Mouse (Mus musculus): ENCODE measurements around the gene Rasgef1c. TPM values are rescaled to one million over a fixed set of nuclear protein-coding genes. Genes with fewer than 3 reads are reported as not detected.
A peak's percentile ranks its signal among the peaks of the same experiment; 100 is the strongest.

Gene Rasgef1c
- polyA plus RNA-seq, 1 experiment from 2014 or later, result 0.46 TPM

DNA sequence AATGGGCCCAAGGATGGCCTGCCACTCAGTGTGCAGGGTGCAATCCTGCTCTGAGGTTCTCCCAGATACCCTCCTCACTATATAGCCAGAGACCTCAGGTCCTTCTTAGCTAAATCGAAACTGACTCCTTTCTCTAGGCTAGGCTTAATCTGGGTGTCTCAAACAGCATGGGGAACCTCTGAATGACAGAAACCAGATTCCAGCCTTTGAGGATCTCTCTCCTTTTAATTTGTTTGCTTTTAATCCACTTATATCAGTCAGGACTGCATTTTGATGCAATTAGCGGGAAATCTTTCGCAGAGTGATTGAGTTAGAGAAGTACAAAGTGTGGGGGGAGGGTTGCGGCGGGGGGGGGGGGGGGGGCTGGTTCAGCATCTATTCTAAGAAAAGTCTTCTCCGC is 111.4 kb downstream of the Rasgef1c start:
- 65% methylated on average over 6 of the region's 6 CpGs for WGBS
- H3K9me3 ChIP-seq (ENCODE audit: control insufficient read depth, low read length), result no peaks in the 10 kb centered on the region
- H3K27ac ChIP-seq (ENCODE audit: low read depth), result no peak overlapping the region
- ATAC-seq (replicated peaks; ENCODE audit: low FRiP score, low TSS enrichment, low read depth) (no peak), DNase-seq (ENCODE audit: low spot score) (no peak)
- H3K4me2 ChIP-seq (ENCODE audit: low read length), result no peak overlapping the region
- no peaks in the 10 kb centered on the region for H3K36me3 ChIP-seq (ENCODE audit: control insufficient read depth, insufficient read depth, low read length)
- H3K4me3 ChIP-seq (ENCODE audit: low read depth, low read length), result no peak overlapping the region
- no peaks in the 10 kb centered on the region for H3K27me3 ChIP-seq (replicated peaks; ENCODE audit: control insufficient read depth, insufficient read depth, low read length)
- H3K9ac ChIP-seq (ENCODE audit: low read length), result no peak overlapping the region
- no peaks in the 10 kb centered on the region for H3K4me1 ChIP-seq (replicated peaks; ENCODE audit: control insufficient read depth, insufficient read depth, low read length)

DNA sequence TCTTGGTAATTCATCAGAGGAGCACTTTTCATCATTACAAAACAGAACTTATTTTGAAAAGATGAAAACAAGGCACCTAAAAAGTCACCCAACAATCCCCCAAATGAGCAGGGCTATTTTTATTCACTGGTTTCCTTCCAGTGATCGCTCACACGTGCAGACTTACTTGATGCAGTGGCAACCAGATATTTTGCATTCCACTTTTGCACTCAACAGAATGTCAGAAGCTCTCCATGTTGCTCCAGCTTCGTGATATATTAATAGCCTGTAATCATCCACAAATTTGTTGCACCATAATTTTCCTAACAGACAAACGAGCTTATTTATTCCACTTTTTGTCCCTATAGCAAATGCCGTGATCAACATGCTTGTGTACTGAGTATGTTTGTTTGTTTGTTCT is 114.9 kb downstream of the Rasgef1c start:
- Histone ChIP-seq H3K4me1 (replicated peaks; ENCODE audit: control insufficient read depth, insufficient read depth, low read length) (no peaks in the 10 kb centered on the region), H3K9ac (ENCODE audit: low read length) (no peak overlapping the region), H3K9me3 (ENCODE audit: control insufficient read depth, low read length) (no peaks in the 10 kb centered on the region), H3K4me3 (ENCODE audit: low read depth, low read length) (no peak overlapping the region), H3K4me2 (ENCODE audit: low read length) (no peak overlapping the region), H3K27ac (ENCODE audit: low read depth) (no peak overlapping the region), H3K27me3 (replicated peaks; ENCODE audit: control insufficient read depth, insufficient read depth, low read length) (no peaks in the 10 kb centered on the region), H3K36me3 (ENCODE audit: control insufficient read depth, insufficient read depth, low read length) (no peaks in the 10 kb centered on the region)
- 82% methylated on average over 5 of the region's 5 CpGs for WGBS
- no peak for ATAC-seq (replicated peaks; ENCODE audit: low FRiP score, low TSS enrichment, low read depth)
- no peak for DNase-seq (ENCODE audit: low spot score)

DNA sequence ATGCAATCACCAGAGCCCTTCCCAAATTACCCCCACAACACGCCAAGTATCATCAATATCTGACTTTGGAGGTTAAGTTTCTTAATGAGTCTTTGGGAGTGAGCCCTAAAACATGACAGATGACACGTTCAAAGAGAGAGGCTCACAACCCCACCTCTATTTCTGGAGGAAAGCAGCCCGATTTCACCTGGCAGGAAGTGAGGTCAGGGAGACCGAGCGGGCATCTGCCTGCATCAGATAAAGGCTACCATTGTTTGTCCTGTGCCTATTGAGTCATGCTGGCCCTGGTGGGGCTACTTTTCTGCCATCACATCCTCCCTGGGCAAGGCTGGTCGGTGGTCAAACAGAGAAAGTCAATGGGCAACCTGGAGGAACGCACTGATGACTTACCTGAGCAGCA is 115.9 kb downstream of the Rasgef1c start:
- WGBS, result 65% methylated on average over 7 of the region's 7 CpGs
- Histone ChIP-seq H3K9ac (ENCODE audit: low read length) (no peak overlapping the region), H3K4me2 (ENCODE audit: low read length) (no peak overlapping the region), H3K27me3 (replicated peaks; ENCODE audit: control insufficient read depth, insufficient read depth, low read length) (no peaks in the 10 kb centered on the region), H3K4me1 (replicated peaks; ENCODE audit: control insufficient read depth, insufficient read depth, low read length) (no peaks in the 10 kb centered on the region), H3K4me3 (ENCODE audit: low read depth, low read length) (no peak overlapping the region), H3K36me3 (ENCODE audit: control insufficient read depth, insufficient read depth, low read length) (no peaks in the 10 kb centered on the region), H3K27ac (ENCODE audit: low read depth) (no peak overlapping the region), H3K9me3 (ENCODE audit: control insufficient read depth, low read length) (no peaks in the 10 kb centered on the region)
- no peak for ATAC-seq (replicated peaks; ENCODE audit: low FRiP score, low TSS enrichment, low read depth)
- no peak for DNase-seq (ENCODE audit: low spot score)

DNA sequence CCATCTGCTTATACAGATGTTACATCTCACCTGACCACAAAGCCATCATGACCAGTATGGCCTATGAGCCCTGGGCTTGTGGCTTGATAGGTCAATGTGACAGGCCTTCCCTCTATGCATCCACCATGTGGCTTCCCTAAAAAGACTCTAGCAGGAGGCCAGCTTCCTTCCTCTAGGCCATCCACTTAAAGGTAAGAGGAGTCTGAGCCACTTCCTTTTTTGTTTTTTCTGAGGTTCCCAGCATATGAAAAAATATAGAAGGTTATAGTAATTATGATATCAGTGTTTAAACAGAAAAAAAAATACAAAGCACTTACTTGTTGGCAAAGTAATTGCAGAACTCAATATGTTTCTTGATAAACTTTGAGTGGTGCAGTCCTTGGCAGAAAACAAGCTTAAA is 117.2 kb downstream of the Rasgef1c start:
- Histone ChIP-seq H3K9ac (ENCODE audit: low read length) (no peak overlapping the region), H3K4me3 (ENCODE audit: low read depth, low read length) (no peak overlapping the region), H3K36me3 (ENCODE audit: control insufficient read depth, insufficient read depth, low read length) (no peaks in the 10 kb centered on the region), H3K4me1 (replicated peaks; ENCODE audit: control insufficient read depth, insufficient read depth, low read length) (no peaks in the 10 kb centered on the region), H3K27me3 (replicated peaks; ENCODE audit: control insufficient read depth, insufficient read depth, low read length) (0 out of 2 replicates have a peak, but pooled peaks cover 4% of the 10 kb centered on the region), H3K4me2 (ENCODE audit: low read length) (no peak overlapping the region), H3K27ac (ENCODE audit: low read depth) (no peak overlapping the region), H3K9me3 (ENCODE audit: control insufficient read depth, low read length) (no peaks in the 10 kb centered on the region)
- DNase-seq (ENCODE audit: low spot score), result no peak
- no peak for ATAC-seq (replicated peaks; ENCODE audit: low FRiP score, low TSS enrichment, low read depth)

- 0 out of 2 replicates have a peak, but pooled peaks cover 4% of the 10 kb centered on the region for H3K27me3 ChIP-seq (replicated peaks; ENCODE audit: control insufficient read depth, insufficient read depth, low read length)
- no peak overlapping the region for H3K27ac ChIP-seq (ENCODE audit: low read depth)
- no peaks in the 10 kb centered on the region for H3K9me3 ChIP-seq (ENCODE audit: control insufficient read depth, low read length)
- DNase-seq (ENCODE audit: low spot score) (no peak), ATAC-seq (replicated peaks; ENCODE audit: low FRiP score, low TSS enrichment, low read depth) (no peak)
- WGBS, result 65% methylated on average over 3 of the region's 3 CpGs
- H3K4me2 ChIP-seq (ENCODE audit: low read length), result no peak overlapping the region
- no peak overlapping the region for H3K9ac ChIP-seq (ENCODE audit: low read length)
- H3K4me1 ChIP-seq (replicated peaks; ENCODE audit: control insufficient read depth, insufficient read depth, low read length), result peaks cover 4% of the 10 kb centered on the region; the same call in 1 of the 2 replicates
- no peak overlapping the region for H3K4me3 ChIP-seq (ENCODE audit: low read depth, low read length)
- no peaks in the 10 kb centered on the region for H3K36me3 ChIP-seq (ENCODE audit: control insufficient read depth, insufficient read depth, low read length)
Measured at GRCm38 (mm10) chr11:50022085-50022484, 120.5 kb downstream of the Rasgef1c start.

DNA sequence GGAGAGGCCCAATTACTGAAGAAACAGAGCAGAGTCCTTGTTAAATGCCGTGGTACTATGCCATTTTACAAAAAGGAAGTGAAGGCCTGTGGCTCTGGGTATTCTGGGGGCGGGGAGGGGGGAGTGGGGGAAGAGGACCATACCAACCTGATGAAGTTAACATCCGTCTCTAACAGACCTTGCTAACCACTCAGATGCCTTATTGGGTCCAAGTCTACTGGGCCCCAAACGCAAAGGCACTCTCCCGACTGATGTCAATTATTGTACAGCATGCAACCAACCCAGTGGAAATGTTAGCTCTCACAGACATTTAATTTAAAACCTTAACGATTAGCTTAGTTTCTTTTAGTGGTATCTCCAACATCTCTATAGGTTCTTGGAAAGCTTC is 122.8 kb downstream of the Rasgef1c start:
- WGBS, result 56% methylated on average over 6 of the region's 6 CpGs
- Histone ChIP-seq H3K27ac (ENCODE audit: low read depth) (no peak overlapping the region), H3K9ac (ENCODE audit: low read length) (no peak overlapping the region), H3K4me3 (ENCODE audit: low read depth, low read length) (peak overlapping the region; percentile 92; the same call in 1 of the 2 replicates), H3K27me3 (replicated peaks; ENCODE audit: control insufficient read depth, insufficient read depth, low read length) (0 out of 2 replicates have a peak, but pooled peaks cover 4% of the 10 kb centered on the region), H3K4me1 (replicated peaks; ENCODE audit: control insufficient read depth, insufficient read depth, low read length) (peaks cover 4% of the 10 kb centered on the region; the same call in 1 of the 2 replicates), H3K9me3 (ENCODE audit: control insufficient read depth, low read length) (no peaks in the 10 kb centered on the region), H3K4me2 (ENCODE audit: low read length) (peak overlapping the region; percentile 60), H3K36me3 (ENCODE audit: control insufficient read depth, insufficient read depth, low read length) (no peaks in the 10 kb centered on the region)
- peak; percentile 24; the same call in 1 of the 2 replicates for ATAC-seq (replicated peaks; ENCODE audit: low FRiP score, low TSS enrichment, low read depth)
- no peak for DNase-seq (ENCODE audit: low spot score)

GRCm38 (mm10) chr11:50024833-50025720 is 123.4 kb downstream of the Rasgef1c start, which contains the start of gene Rnf130:
Gene Rnf130, plus strand, starts transcription at chr11:50025346.
- H3K4me1 ChIP-seq (replicated peaks; ENCODE audit: control insufficient read depth, insufficient read depth, low read length), result peaks cover 4% of the 10 kb centered on the region; the same call in 1 of the 2 replicates
- H3K9me3 ChIP-seq (ENCODE audit: control insufficient read depth, low read length), result no peaks in the 10 kb centered on the region
- H3K27me3 ChIP-seq (replicated peaks; ENCODE audit: control insufficient read depth, insufficient read depth, low read length), result 0 out of 2 replicates have a peak, but pooled peaks cover 4% of the 10 kb centered on the region
- no peaks in the 10 kb centered on the region for H3K36me3 ChIP-seq (ENCODE audit: control insufficient read depth, insufficient read depth, low read length)
- WGBS, result under 1% methylated on average over 120 of the region's 129 CpGs
- peak; percentile 98 for DNase-seq (ENCODE audit: low spot score)
- ATAC-seq (replicated peaks; ENCODE audit: low FRiP score, low TSS enrichment, low read depth), result peak; percentile 91
- H3K9ac ChIP-seq (ENCODE audit: low read length), result peak within 1 kb of the TSS; percentile 90
- peak within 1 kb of the TSS; percentile 92 for H3K4me3 ChIP-seq (ENCODE audit: low read depth, low read length)
- H3K27ac ChIP-seq (ENCODE audit: low read depth), result peak within 1 kb of the TSS; percentile 87
- H3K4me2 ChIP-seq (ENCODE audit: low read length), result peak within 1 kb of the TSS; percentile 60

DNA sequence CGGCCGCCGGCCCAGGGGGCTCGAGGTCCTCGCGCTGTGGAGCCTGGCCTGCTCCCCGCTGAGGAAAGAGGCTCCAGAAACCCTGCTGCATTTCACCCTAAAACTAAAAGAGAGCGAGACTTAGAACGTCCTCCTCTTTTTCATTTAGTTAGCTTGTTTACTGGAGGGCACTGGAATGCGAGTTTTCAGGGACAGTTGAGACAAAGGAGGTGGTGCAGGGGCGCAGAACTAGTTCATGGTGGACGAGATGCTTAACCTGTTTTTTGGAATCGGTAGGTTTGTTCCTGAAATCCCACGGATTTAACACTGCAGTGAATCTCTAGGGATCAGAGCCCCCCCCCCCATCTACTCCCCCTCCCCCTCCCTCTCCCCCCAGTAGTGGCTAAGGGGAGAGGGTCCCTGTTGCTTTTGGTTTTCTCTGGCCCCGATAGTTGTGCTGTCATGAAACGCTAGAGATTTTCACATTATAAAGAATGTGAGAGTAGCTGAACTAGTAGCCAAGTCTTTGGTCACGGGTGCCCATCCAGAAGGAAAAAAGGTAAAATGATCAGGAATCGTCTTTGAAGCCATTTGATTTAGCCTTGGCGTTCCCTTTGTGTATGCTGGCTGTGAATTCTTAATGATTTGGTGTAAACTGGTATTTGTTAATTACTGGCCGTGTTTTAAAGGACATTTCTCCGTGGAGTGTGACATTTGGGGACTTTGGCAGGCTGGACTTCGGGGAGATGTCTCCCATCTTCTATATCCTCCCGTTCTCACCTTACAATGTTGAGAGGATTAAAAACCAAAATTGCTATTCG is 124.3 kb downstream of the Rasgef1c start:
- Histone ChIP-seq H3K36me3 (ENCODE audit: control insufficient read depth, insufficient read depth, low read length) (no peaks in the 10 kb centered on the region), H3K27me3 (replicated peaks; ENCODE audit: control insufficient read depth, insufficient read depth, low read length) (0 out of 2 replicates have a peak, but pooled peaks cover 4% of the 10 kb centered on the region), H3K4me3 (ENCODE audit: low read depth, low read length) (peak overlapping the region; percentile 92), H3K4me1 (replicated peaks; ENCODE audit: control insufficient read depth, insufficient read depth, low read length) (peaks cover 4% of the 10 kb centered on the region; the same call in 1 of the 2 replicates), H3K4me2 (ENCODE audit: low read length) (peak overlapping the region; percentile 60), H3K27ac (ENCODE audit: low read depth) (peak overlapping the region; percentile 87), H3K9me3 (ENCODE audit: control insufficient read depth, low read length) (no peaks in the 10 kb centered on the region), H3K9ac (ENCODE audit: low read length) (peak overlapping the region; percentile 90)
- 8% methylated on average over 24 of the region's 24 CpGs for WGBS
- peak; percentile 1; the same call in 1 of the 2 replicates for ATAC-seq (replicated peaks; ENCODE audit: low FRiP score, low TSS enrichment, low read depth)
- DNase-seq (ENCODE audit: low spot score), result peak; percentile 58
